Comparison of ENCODE assay signal across 29 mouse cellular contexts in the genomic region with DNA sequence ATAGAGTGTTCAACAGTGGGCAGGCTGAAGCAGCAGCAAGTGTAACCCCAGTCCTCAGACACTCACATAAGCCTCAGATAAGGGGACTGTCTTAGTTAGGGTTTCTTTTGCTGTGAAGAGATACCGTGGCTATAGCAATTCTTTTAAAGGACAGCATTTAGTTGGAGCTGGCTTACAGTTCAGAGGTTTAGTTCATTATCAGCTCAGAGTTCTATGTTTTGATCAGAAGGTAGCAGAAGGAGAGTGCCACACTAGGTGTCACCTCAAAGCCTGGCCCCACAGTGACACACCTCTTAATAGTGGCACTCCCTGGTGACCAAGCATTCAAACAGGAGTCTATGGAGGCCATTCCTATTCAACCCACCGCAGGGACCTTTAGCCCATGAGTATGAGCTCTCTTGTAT.
A peak's percentile ranks its signal among the peaks of the same experiment; 100 is the strongest.
DNase-seq lines count a peak whose midpoint lies in the region; ATAC-seq and TF ChIP-seq lines count a peak whose summit lies in the region.
"Had no signal": no experiment of that assay in that cellular context is flagged by ENCODE, and none has a peak within 500 bp of the region (broad histone marks: within the 10 kb centered on the region; RNA-seq: fewer than 3 reads in every experiment).

No protein-coding gene starts in this region.

- no peaks in the 10 kb centered on the region for H3K36me3 ChIP-seq in liver, embryonic 15.5 days (replicated peaks)
- no peaks in the 10 kb centered on the region for H3K36me3 ChIP-seq in stomach, postnatal 0 days (ENCODE audit: control insufficient read depth, insufficient read depth, low read length)
- H3K36me3 ChIP-seq: heart, embryonic 13.5 days; hindbrain, embryonic 13.5 days; kidney, embryonic 15.5 days; limb, embryonic 13.5 days; midbrain, embryonic 12.5 days; neural tube, embryonic 13.5 days had no signal

- no peak overlapping the region for H3K4me3 ChIP-seq in liver, embryonic 15.5 days (replicated peaks)
- no peak overlapping the region for H3K4me3 ChIP-seq in stomach, postnatal 0 days (ENCODE audit: low read depth, low read length)
- H3K4me3 ChIP-seq in layer of hippocampus, adult 2 months = no peak overlapping the region
- H3K4me3 ChIP-seq: gastrocnemius, adult 2 months; heart, adult 2 months; heart, embryonic 13.5 days; hindbrain, embryonic 13.5 days; kidney, embryonic 15.5 days; limb, embryonic 13.5 days; midbrain, embryonic 12.5 days; neural tube, embryonic 13.5 days had no signal

- TF ChIP-seq CTCF in stomach, postnatal 0 days (IDR thresholded peaks at IDR 0.05; ENCODE audit: low read depth) = no peak
- no peak for TF ChIP-seq CTCF in layer of hippocampus, adult 2 months (conservative IDR thresholded peaks at IDR 0.05)

- H3K27ac ChIP-seq in liver, embryonic 15.5 days (replicated peaks) = peak overlapping the region; percentile 77
- H3K27ac ChIP-seq in stomach, postnatal 0 days (replicated peaks) = no peak overlapping the region
- H3K27ac ChIP-seq in layer of hippocampus, adult 2 months = no peak overlapping the region
- H3K27ac ChIP-seq: gastrocnemius, adult 2 months; heart, adult 2 months; heart, embryonic 13.5 days; hindbrain, embryonic 13.5 days; kidney, embryonic 15.5 days; limb, embryonic 13.5 days; midbrain, embryonic 12.5 days; neural tube, embryonic 13.5 days had no signal

- no peak for TF ChIP-seq EP300 in stomach, postnatal 0 days (optimal IDR thresholded peaks at IDR 0.05)

- WGBS in liver, embryonic 15.5 days (ENCODE audit: insufficient replicate concordance) = 44% methylated on average over 2 of the region's 2 CpGs
- 75% methylated on average over 2 of the region's 2 CpGs for WGBS in stomach, postnatal 0 days

- peaks cover 31% of the 10 kb centered on the region for H3K4me1 ChIP-seq in liver, embryonic 15.5 days (replicated peaks)
- no peaks in the 10 kb centered on the region for H3K4me1 ChIP-seq in stomach, postnatal 0 days (replicated peaks; ENCODE audit: control insufficient read depth, insufficient read depth)
- H3K4me1 ChIP-seq: kidney, embryonic 15.5 days; midbrain, embryonic 12.5 days had no signal

- H3K4me2 ChIP-seq in liver, embryonic 15.5 days = peak overlapping the region; percentile 46
- no peak overlapping the region for H3K4me2 ChIP-seq in stomach, postnatal 0 days (replicated peaks; ENCODE audit: low read depth)
- H3K4me2 ChIP-seq: heart, embryonic 13.5 days; hindbrain, embryonic 13.5 days; kidney, embryonic 15.5 days; limb, embryonic 13.5 days; midbrain, embryonic 12.5 days; neural tube, embryonic 13.5 days had no signal

- ATAC-seq in liver, embryonic 15.5 days (ENCODE audit: insufficient read depth) = peak; percentile 85
- peak; percentile 96 for ATAC-seq in stomach, postnatal 0 days (ENCODE audit: low FRiP score, low TSS enrichment)
- ATAC-seq: forebrain, embryonic 14.5 days; Patski had no signal

- no peak overlapping the region for H3K9ac ChIP-seq in liver, embryonic 15.5 days
- no peak overlapping the region for H3K9ac ChIP-seq in stomach, postnatal 0 days (ENCODE audit: low read length)
- H3K9ac ChIP-seq: heart, embryonic 13.5 days; hindbrain, embryonic 13.5 days; kidney, embryonic 15.5 days; limb, embryonic 13.5 days; midbrain, embryonic 12.5 days; neural tube, embryonic 13.5 days had no signal

- intact Hi-C loops in heart, postnatal 25 days (cut with DNase I) = no loop called here

- H3K9me3 ChIP-seq in liver, embryonic 15.5 days (replicated peaks) = no peaks in the 10 kb centered on the region
- H3K9me3 ChIP-seq in stomach, postnatal 0 days (ENCODE audit: control insufficient read depth, low read length) = no peaks in the 10 kb centered on the region
- H3K9me3 ChIP-seq: heart, embryonic 13.5 days; hindbrain, embryonic 13.5 days; kidney, embryonic 15.5 days; limb, embryonic 13.5 days; midbrain, embryonic 12.5 days; neural tube, embryonic 13.5 days had no signal

- H3K27me3 ChIP-seq in liver, embryonic 15.5 days = no peaks in the 10 kb centered on the region
- H3K27me3 ChIP-seq in stomach, postnatal 0 days (ENCODE audit: control insufficient read depth, insufficient read depth, low read length) = no peaks in the 10 kb centered on the region
- H3K27me3 ChIP-seq: CH12.LX; heart, embryonic 13.5 days; hindbrain, embryonic 13.5 days; kidney, embryonic 15.5 days; midbrain, embryonic 12.5 days; neural tube, embryonic 13.5 days; Patski had no signal

- DNase-seq in heart, adult 11 months = peak; percentile 60
- no peak for DNase-seq in heart, postnatal 4 days
- DNase-seq in liver = peak; percentile 62
- peak; percentile 47 for DNase-seq in stomach, postnatal 0 days (ENCODE audit: low spot score)
- no peak for DNase-seq in layer of hippocampus, postnatal 10 days (ENCODE audit: low spot score in 2 of 2)
- DNase-seq in layer of hippocampus, adult 2 months (ENCODE audit: low spot score in 2 of 2) = no peak
- DNase-seq in heart, postnatal 25 days (ENCODE audit: low spot score) = no peak
- DNase-seq: adrenal gland, postnatal 14 days; cerebellum, adult 18-20 months; cerebellum, postnatal 14 days; gastrocnemius, adult 2 months; gastrocnemius, postnatal 36 days; heart, adult 2 months; heart, postnatal 14 days; kidney, adult 18-20 months; kidney, postnatal 25 days; lung, adult 2 months; lung, postnatal 14 days; thymus, postnatal 14 days had no signal

Comparison
In these comparisons a context has a peak if more than half of its experiments do, and no peak if none do; other contexts are left out.
1. DNase-seq: peak in heart, adult 11 months (single experiment), liver (single experiment) and stomach, postnatal 0 days (single experiment); none in heart, postnatal 4 days (single experiment), layer of hippocampus, postnatal 10 days (0 of 2), layer of hippocampus, adult 2 months (0 of 2) and heart, postnatal 25 days (single experiment).